Mouse (Mus musculus): ENCODE measurements around the gene Rusc1. TPM values are rescaled to one million over a fixed set of nuclear protein-coding genes. Genes with fewer than 3 reads are reported as not detected.

Gene Rusc1
- polyA plus RNA-seq, 2 experiments = 2.6 to 4.1 TPM

GRCm38 (mm10) chr3:89132285-89133062 is 39.4 kb upstream of the Rusc1 start:
- peak overlapping the region; percentile 48 to 57 for H3K4me3 ChIP-seq (ENCODE audit: insufficient read depth in 1 of 2, low read depth in 2 of 2, low read length in 2 of 2)
- peak; percentile 93 for TF ChIP-seq CTCF (IDR thresholded peaks at IDR 0.05; ENCODE audit: low read depth)
- TF ChIP-seq EP300 (IDR thresholded peaks at IDR 0.05; ENCODE audit: low read depth) = peak; percentile 92
- H3K9me3 ChIP-seq (ENCODE audit: control insufficient read depth, low read length) = no peaks in the 10 kb centered on the region
- H3K9ac ChIP-seq (replicated peaks) = peak overlapping the region; percentile 64
- DNase-seq (ENCODE audit: low read depth in 3 of 3, low spot score in 3 of 3) (peak; percentile 89 to 93 (median 89)), ATAC-seq (ENCODE audit: insufficient read depth) (peak; percentile 89)
- no peaks in the 10 kb centered on the region for H3K27me3 ChIP-seq (ENCODE audit: control insufficient read depth, insufficient read depth, low read length)
- peaks cover 47 to 58% of the 10 kb centered on the region in 2 experiments for H3K4me1 ChIP-seq (replicated peaks; ENCODE audit: control insufficient read depth in 2 of 2, insufficient read depth in 2 of 2, low read length in 1 of 2)
- peak overlapping the region; percentile 87 for H3K27ac ChIP-seq
- WGBS (ENCODE audit: insufficient replicate concordance) = 4% methylated on average over 30 of the region's 30 CpGs
- peak overlapping the region; percentile 68 for H3K4me2 ChIP-seq (ENCODE audit: low read depth)
- peaks cover 3% of the 10 kb centered on the region for H3K36me3 ChIP-seq (replicated peaks; ENCODE audit: control insufficient read depth, insufficient read depth, low read depth)

- DNase-seq (ENCODE audit: low read depth in 3 of 3, low spot score in 3 of 3) = no peak
- H3K9me3 ChIP-seq (ENCODE audit: control insufficient read depth, low read length) = no peaks in the 10 kb centered on the region
- H3K27me3 ChIP-seq (ENCODE audit: control insufficient read depth, insufficient read depth, low read length) = no peaks in the 10 kb centered on the region
- TF ChIP-seq CTCF (IDR thresholded peaks at IDR 0.05; ENCODE audit: low read depth) = no peak
- H3K4me2 ChIP-seq (ENCODE audit: low read depth) = peak overlapping the region; percentile 68
- WGBS (ENCODE audit: insufficient replicate concordance) = 24% methylated on average over 4 of the region's 4 CpGs
- H3K27ac ChIP-seq = peak overlapping the region; percentile 87
- H3K4me3 ChIP-seq (ENCODE audit: insufficient read depth in 1 of 2, low read depth in 2 of 2, low read length in 2 of 2) = peak overlapping the region; percentile 43 to 48
- H3K4me1 ChIP-seq (replicated peaks; ENCODE audit: control insufficient read depth in 2 of 2, insufficient read depth in 2 of 2, low read length in 1 of 2) = peaks cover 47 to 60% of the 10 kb centered on the region in 2 experiments
- ATAC-seq (ENCODE audit: insufficient read depth) = no peak
- peak overlapping the region; percentile 64 for H3K9ac ChIP-seq (replicated peaks)
- H3K36me3 ChIP-seq (replicated peaks; ENCODE audit: control insufficient read depth, insufficient read depth, low read depth) = no peaks in the 10 kb centered on the region
Observed at GRCm38 (mm10) chr3:89131816-89132215, 38.7 kb upstream of the Rusc1 start.

- no peaks in the 10 kb centered on the region for H3K36me3 ChIP-seq (replicated peaks; ENCODE audit: control insufficient read depth, insufficient read depth, low read depth)
- 73% methylated on average over 3 of the region's 3 CpGs for WGBS (ENCODE audit: insufficient replicate concordance)
- no peak overlapping the region for H3K9ac ChIP-seq (replicated peaks)
- DNase-seq (ENCODE audit: low read depth in 3 of 3, low spot score in 3 of 3) (no peak), ATAC-seq (ENCODE audit: insufficient read depth) (no peak)
- no peak overlapping the region for H3K27ac ChIP-seq
- H3K4me1 ChIP-seq (replicated peaks; ENCODE audit: control insufficient read depth in 2 of 2, insufficient read depth in 2 of 2, low read length in 1 of 2) = peaks cover 42 to 49% of the 10 kb centered on the region in 2 experiments
- H3K4me3 ChIP-seq (ENCODE audit: insufficient read depth in 1 of 2, low read depth in 2 of 2, low read length in 2 of 2) = no peak overlapping the region
- no peaks in the 10 kb centered on the region for H3K27me3 ChIP-seq (ENCODE audit: control insufficient read depth, insufficient read depth, low read length)
- H3K4me2 ChIP-seq (ENCODE audit: low read depth) = no peak overlapping the region
- TF ChIP-seq CTCF (IDR thresholded peaks at IDR 0.05; ENCODE audit: low read depth) (no peak), EP300 (IDR thresholded peaks at IDR 0.05; ENCODE audit: low read depth) (no peak)
- H3K9me3 ChIP-seq (ENCODE audit: control insufficient read depth, low read length) = no peaks in the 10 kb centered on the region
Observed at GRCm38 (mm10) chr3:89129908-89130307, 36.8 kb upstream of the Rusc1 start.

GRCm38 (mm10) chr3:89125981-89126380 is 32.9 kb upstream of the Rusc1 start:
- H3K36me3 ChIP-seq (replicated peaks; ENCODE audit: control insufficient read depth, insufficient read depth, low read depth) = no peaks in the 10 kb centered on the region
- 79% methylated on average over 3 of the region's 3 CpGs for WGBS (ENCODE audit: insufficient replicate concordance)
- no peaks in the 10 kb centered on the region for H3K27me3 ChIP-seq (ENCODE audit: control insufficient read depth, insufficient read depth, low read length)
- ATAC-seq (ENCODE audit: insufficient read depth) (no peak), DNase-seq (ENCODE audit: low read depth in 3 of 3, low spot score in 3 of 3) (no peak)
- H3K27ac ChIP-seq = no peak overlapping the region
- H3K4me2 ChIP-seq (ENCODE audit: low read depth) = no peak overlapping the region
- H3K4me1 ChIP-seq (replicated peaks; ENCODE audit: control insufficient read depth in 2 of 2, insufficient read depth in 2 of 2, low read length in 1 of 2) = peaks cover 15 to 31% of the 10 kb centered on the region in 2 experiments
- no peak for TF ChIP-seq CTCF (IDR thresholded peaks at IDR 0.05; ENCODE audit: low read depth)
- no peak for TF ChIP-seq EP300 (IDR thresholded peaks at IDR 0.05; ENCODE audit: low read depth)
- no peak overlapping the region for H3K4me3 ChIP-seq (ENCODE audit: insufficient read depth in 1 of 2, low read depth in 2 of 2, low read length in 2 of 2)
- H3K9ac ChIP-seq (replicated peaks) = no peak overlapping the region
- H3K9me3 ChIP-seq (ENCODE audit: control insufficient read depth, low read length) = no peaks in the 10 kb centered on the region

- Histone ChIP-seq H3K27me3 (ENCODE audit: control insufficient read depth, insufficient read depth, low read length) (no peaks in the 10 kb centered on the region), H3K9ac (replicated peaks) (no peak overlapping the region; the same call in 1 of the 2 replicates), H3K4me3 (ENCODE audit: insufficient read depth in 1 of 2, low read depth in 2 of 2, low read length in 2 of 2) (no peak overlapping the region), H3K4me2 (ENCODE audit: low read depth) (no peak overlapping the region), H3K27ac (no peak overlapping the region), H3K4me1 (replicated peaks; ENCODE audit: control insufficient read depth in 2 of 2, insufficient read depth in 2 of 2, low read length in 1 of 2) (peaks cover 14 to 31% of the 10 kb centered on the region in 2 experiments), H3K36me3 (replicated peaks; ENCODE audit: control insufficient read depth, insufficient read depth, low read depth) (no peaks in the 10 kb centered on the region), H3K9me3 (ENCODE audit: control insufficient read depth, low read length) (no peaks in the 10 kb centered on the region)
- ATAC-seq (ENCODE audit: insufficient read depth) (no peak), DNase-seq (ENCODE audit: low read depth in 3 of 3, low spot score in 3 of 3) (no peak)
- TF ChIP-seq CTCF (IDR thresholded peaks at IDR 0.05; ENCODE audit: low read depth) (no peak), EP300 (IDR thresholded peaks at IDR 0.05; ENCODE audit: low read depth) (no peak)
- WGBS (ENCODE audit: insufficient replicate concordance) = 58% methylated on average over 3 of the region's 3 CpGs
Observed at GRCm38 (mm10) chr3:89124241-89124640, 31.1 kb upstream of the Rusc1 start.

Measured in liver, embryonic 14.5 days (tissue).